Mouse (Mus musculus) intestine, embryonic 14.5 days (tissue): ENCODE results near the gene Adam17. TPM values are rescaled to one million over a fixed set of nuclear protein-coding genes. Genes with fewer than 3 reads are reported as not detected.

Experiments
- ATAC-seq: fragments of 200-750 bp; cut with Nextera tagmentation; replicated peaks from 2 replicates; pipeline ENCODE4 v1.8.0; 2017; ENCODE audit warnings: low read depth, moderate number of reproducible peaks, moderate TSS enrichment, moderate library complexity; ENCODE audit not compliant: low FRiP score, low TSS enrichment
- DNase-seq: peaks from one replicate; pipeline ENCODE4 v3.0.0-alpha.2; 2018; ENCODE audit warnings: low spot score
- H3K27ac ChIP-seq: fragments of 300-500 bp; sonication (generic); 2 replicates; pipeline ENCODE4 v1.5.1; 2014; ENCODE audit warnings: low read depth, mild to moderate bottlenecking, control low read depth
- H3K27me3 ChIP-seq: fragments of 300-500 bp; sonication (generic); replicated peaks from 2 replicates; pipeline ENCODE4 v1.6.1; 2014; ENCODE audit warnings: low read length, control low read depth; ENCODE audit not compliant: control insufficient read depth, insufficient read depth
- H3K36me3 ChIP-seq: fragments of 300-500 bp; sonication (generic); 2 replicates; pipeline ENCODE4 v1.6.1; 2014; ENCODE audit warnings: low read length, control low read depth; ENCODE audit not compliant: control insufficient read depth, insufficient read depth
- H3K4me1 ChIP-seq: fragments of 300-500 bp; sonication (generic); replicated peaks from 2 replicates; pipeline ENCODE4 v1.6.1; 2014; ENCODE audit warnings: low read length, control low read depth, mixed read lengths; ENCODE audit not compliant: control insufficient read depth, insufficient read depth
- H3K4me2 ChIP-seq: fragments of 300-500 bp; sonication (generic); 2 replicates; pipeline ENCODE4 v1.6.1; 2014; ENCODE audit warnings: low read length
- H3K4me3 ChIP-seq: fragments of 300-500 bp; sonication (generic); 2 replicates; pipeline ENCODE4 v1.5.1; 2014; ENCODE audit warnings: low read depth, low read length, control low read depth, mixed read lengths
- H3K9ac ChIP-seq: fragments of 300-500 bp; sonication (generic); 2 replicates; pipeline ENCODE4 v1.6.1; 2014; ENCODE audit warnings: mild to moderate bottlenecking, low read length
- H3K9me3 ChIP-seq: fragments of 300-500 bp; sonication (generic); 2 replicates; pipeline ENCODE4 v1.6.1; 2016; ENCODE audit warnings: low read length, control low read depth; ENCODE audit not compliant: control insufficient read depth
- WGBS: fragments of 180-500 bp; shearing (Covaris S2); extraction: QIAGEN DNeasy Blood & Tissue Kit; methylation state at CpG from one replicate; pipeline ENCODE4 v1.1.7; 2014; 5-methylcytosine and 5-hydroxymethylcytosine counted together
- polyA plus RNA-seq: library from polyadenylated mRNA; unstranded; fragments of >200 nt; fragmentation: Nextera tagmentation; extraction: Ambion mirVana; gene quantifications from 2 replicates; pipeline ENCODE4 v1.2.1, GENCODE M21; 2014

The Adam17 gene
- polyA plus RNA-seq, 1 experiment from 2014 or later, result 33.3 TPM

DNA sequence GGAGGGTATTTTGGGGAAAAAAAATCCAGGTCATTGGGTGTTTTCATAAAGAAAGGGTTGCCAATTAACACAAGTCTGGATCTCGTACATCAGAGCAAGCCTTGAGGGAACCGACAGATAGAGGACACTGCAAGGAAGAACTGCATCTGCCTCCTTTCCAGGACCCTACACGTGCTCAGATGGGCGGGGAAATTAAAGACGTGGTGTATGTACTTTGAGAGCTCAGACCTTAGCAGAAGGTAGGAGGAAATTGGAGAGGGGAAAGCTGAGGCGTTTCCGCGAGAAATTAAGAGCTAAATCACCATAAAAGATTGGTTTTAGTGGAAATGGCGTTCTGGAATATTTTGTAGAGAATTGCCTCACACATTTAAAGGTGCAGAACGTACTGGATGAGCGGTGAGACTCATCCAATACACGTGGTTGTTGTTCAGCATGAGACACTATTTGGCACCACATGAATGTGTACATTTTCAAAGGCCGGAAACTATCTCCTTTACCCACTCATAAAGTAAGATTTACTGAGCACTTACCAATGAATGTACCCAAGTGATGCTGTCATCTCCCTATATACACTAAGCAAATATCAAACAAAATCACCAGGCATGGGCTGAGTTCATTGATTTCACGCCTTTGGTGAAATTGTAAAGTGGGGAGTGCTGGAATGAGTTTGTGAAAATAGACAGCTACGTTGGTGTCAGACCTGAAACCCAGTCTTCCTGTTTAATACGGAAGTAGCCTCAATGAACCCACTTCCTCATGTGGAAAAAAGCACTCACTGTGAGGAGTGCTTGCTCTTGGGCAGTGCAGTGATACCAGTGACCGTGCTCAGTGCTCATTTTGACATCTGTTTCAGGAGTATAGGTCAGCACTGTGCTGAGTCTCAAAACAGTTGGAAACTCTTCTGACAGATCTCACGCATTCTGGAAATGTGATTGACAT lies 86.5 kb downstream of the Adam17 start:
- Histone ChIP-seq H3K27me3 (no peaks in the 10 kb centered on the region), H3K9me3 (no peaks in the 10 kb centered on the region), H3K9ac (peak overlapping the region; percentile 89), H3K4me2 (peak overlapping the region; percentile 82), H3K4me3 (peak overlapping the region; percentile 95), H3K27ac (peak overlapping the region; percentile 85), H3K36me3 (peaks cover 23% of the 10 kb centered on the region), H3K4me1 (peaks cover 12% of the 10 kb centered on the region)
- WGBS, result 33% methylated on average over 18 of the region's 18 CpGs
- DNase-seq (no peak), ATAC-seq (peak; percentile 49)

DNA sequence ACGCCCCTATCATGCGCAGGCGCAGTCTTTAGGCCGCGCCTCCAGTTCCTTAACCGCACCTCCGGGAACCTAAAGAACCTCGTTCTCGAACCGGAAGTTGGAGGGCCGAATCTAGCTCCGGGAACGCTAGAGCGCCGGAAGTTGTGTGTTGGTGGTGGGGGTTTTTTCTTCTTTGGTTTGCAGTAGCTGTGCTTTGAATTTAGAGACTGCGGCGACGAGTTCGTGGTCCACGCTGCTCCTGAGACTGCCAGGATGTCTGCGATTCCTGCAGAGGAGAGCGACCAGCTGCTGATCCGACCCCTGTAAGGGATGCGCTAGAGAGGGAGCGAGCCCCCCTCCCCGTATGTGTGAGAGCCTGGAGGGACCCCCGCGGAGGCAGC lies 87.2 kb downstream of the Adam17 start, which contains the start of gene Itgb1bp1:
Gene Itgb1bp1, minus strand, starts transcription at position 42 of the 380 bp plus-strand sequence.
- H3K4me2 ChIP-seq, result peak within 1 kb of the TSS; percentile 82
- H3K9me3 ChIP-seq, result no peaks in the 10 kb centered on the region
- WGBS, result under 1% methylated on average over 28 of the region's 28 CpGs
- H3K36me3 ChIP-seq, result peaks cover 16% of the 10 kb centered on the region
- H3K27ac ChIP-seq, result peak within 1 kb of the TSS; percentile 85
- peak within 1 kb of the TSS; percentile 89 for H3K9ac ChIP-seq
- peaks cover 12% of the 10 kb centered on the region for H3K4me1 ChIP-seq
- H3K27me3 ChIP-seq, result no peaks in the 10 kb centered on the region
- ATAC-seq (peak; percentile 96), DNase-seq (peak; percentile 97)
- H3K4me3 ChIP-seq, result peak within 1 kb of the TSS; percentile 95

DNA sequence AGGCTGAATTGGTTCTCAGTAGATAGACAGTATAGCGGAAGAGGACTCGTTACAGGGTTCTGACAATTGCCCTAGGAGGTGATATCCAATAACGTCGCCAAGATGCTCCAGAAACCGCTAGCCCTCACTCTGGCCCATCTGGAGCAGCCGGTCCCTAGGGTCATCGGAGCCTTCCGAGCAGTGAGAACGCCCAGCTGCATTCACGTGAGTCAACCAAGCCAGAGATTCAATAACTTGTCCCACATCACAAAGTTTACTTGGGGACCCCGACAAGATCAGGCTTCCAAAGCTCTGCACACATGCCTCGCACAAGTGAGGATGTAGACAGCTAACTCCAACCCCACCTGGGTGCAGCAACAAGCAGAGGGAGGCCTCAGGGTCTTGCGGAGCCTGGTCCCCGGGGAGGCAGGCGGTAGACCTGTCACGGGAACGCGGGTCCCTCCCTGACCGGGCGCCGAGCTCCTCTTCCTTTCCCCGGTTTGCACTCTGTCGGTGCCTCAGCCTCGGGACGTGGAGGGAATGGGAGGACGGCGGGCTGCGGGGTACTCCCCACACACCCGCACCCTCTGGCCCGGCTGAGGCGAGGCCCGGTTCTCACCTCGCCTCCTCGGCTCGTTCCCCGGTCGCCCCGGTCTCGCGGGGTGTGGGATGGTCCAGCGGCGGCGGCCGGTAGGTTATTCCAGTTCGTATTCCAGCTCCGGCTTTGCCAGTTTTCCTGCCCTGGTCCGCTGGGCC lies 87.8 kb downstream of the Adam17 start:
- WGBS, result under 1% methylated on average over 36 of the region's 47 CpGs
- Histone ChIP-seq H3K9ac (peak overlapping the region; percentile 89), H3K4me1 (peaks cover 12% of the 10 kb centered on the region), H3K9me3 (no peaks in the 10 kb centered on the region), H3K36me3 (peaks cover 11% of the 10 kb centered on the region), H3K27ac (peak overlapping the region; percentile 67; the same call in 1 of the 2 replicates), H3K27me3 (no peaks in the 10 kb centered on the region), H3K4me2 (peak overlapping the region; percentile 81), H3K4me3 (peak overlapping the region; percentile 95)
- no peak for DNase-seq
- ATAC-seq, result peak; percentile 81

DNA sequence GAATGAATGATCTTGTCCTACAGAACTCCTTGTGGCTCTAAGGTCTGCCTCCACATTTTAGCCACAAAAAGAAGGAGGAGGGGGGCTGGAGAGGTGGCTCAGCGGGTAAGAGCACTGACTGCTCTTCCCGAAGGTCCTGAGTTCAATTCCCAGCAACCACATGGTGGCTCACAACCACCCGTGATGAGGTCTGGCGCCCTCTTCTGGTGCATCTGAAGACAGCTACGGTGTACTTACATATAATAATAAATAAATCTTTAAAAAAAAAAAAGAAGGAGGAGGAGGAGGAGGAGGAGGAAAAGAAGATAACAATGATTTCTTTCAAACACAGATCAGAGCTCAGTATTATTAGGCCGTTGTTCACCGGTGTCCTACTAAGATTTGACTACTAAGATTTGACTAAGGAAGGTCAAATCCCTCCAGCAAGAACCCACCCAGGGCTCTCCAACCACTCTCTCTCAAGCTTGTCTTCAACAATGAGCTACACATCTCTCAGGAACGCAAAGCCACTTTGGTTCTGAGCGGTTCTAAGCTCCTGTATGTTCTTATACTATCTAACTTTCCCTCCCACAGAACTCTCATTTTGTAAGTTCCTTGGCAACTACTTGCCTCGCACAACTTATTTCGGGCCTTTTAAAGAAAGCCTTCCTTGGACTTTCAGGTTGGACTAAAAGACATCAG lies 88.5 kb downstream of the Adam17 start, which contains the start of gene Cpsf3:
Gene Cpsf3, plus strand, starts transcription at position 631 of the 681 bp plus-strand sequence.
- no peak for DNase-seq
- Histone ChIP-seq H3K9ac (peak within 1 kb of the TSS; percentile 89), H3K4me3 (peak within 1 kb of the TSS; percentile 95), H3K27ac (peak within 1 kb of the TSS; percentile 85), H3K4me2 (peak within 1 kb of the TSS; percentile 82), H3K27me3 (no peaks in the 10 kb centered on the region), H3K36me3 (0 out of 2 replicates have a peak, but pooled peaks cover 4% of the 10 kb centered on the region), H3K9me3 (no peaks in the 10 kb centered on the region), H3K4me1 (peaks cover 12% of the 10 kb centered on the region)
- ATAC-seq, result no peak
- WGBS, result 57% methylated on average over 11 of the region's 11 CpGs

DNA sequence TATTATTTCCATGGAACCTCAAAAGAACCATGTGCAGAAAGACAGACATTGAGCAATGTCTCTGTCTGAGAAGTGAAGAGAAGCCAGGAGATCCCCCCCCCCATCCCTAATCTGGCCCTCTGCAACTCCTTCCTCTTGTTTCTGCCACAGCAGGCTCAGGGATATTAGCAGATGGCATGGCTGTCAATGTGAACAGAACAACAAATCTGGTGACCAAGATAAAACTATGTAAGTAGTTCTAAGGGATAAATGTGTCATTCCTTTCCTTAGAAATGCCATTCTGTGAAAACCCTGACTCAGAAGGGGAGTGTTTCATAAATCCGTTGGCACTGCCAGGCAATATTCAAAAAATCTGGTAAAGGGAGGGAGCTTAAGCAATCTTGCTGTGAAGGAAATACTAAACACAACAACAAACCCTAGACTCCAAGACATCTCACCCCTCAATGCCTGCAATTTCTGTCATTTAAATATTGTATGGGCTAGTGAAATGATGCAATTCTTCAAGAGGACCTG lies 96.0 kb downstream of the Adam17 start:
- Histone ChIP-seq H3K4me1 (no peaks in the 10 kb centered on the region), H3K27me3 (no peaks in the 10 kb centered on the region), H3K27ac (no peak overlapping the region), H3K36me3 (peaks cover 21% of the 10 kb centered on the region; the same call in 1 of the 2 replicates), H3K4me2 (no peak overlapping the region), H3K9ac (no peak overlapping the region), H3K9me3 (no peaks in the 10 kb centered on the region), H3K4me3 (no peak overlapping the region)
- ATAC-seq, result no peak
- WGBS, result 88% methylated on average over 1 of the region's 1 CpGs
- no peak for DNase-seq

DNA sequence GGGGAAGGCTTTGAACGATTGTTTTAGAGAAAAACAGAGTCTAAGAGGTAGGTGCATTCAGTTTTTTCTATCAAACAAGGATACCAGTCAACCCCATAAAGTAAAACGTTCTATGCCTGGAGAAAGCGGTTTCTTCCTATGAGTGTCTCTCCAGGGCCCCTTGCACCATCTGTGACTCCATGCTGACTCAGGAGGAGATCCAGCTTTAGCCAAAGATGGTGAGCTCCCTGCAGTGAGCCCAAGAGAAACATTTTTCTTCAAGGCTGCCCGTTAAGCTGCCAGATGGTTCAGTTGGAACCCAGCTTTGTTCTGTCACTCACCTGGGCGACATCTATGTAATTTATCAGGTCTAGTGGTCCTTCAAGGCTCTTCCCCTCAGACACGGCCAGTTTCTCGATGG lies 99.0 kb downstream of the Adam17 start:
- Histone ChIP-seq H3K4me2 (no peak overlapping the region), H3K9me3 (no peaks in the 10 kb centered on the region), H3K27me3 (no peaks in the 10 kb centered on the region), H3K4me3 (no peak overlapping the region), H3K36me3 (peaks cover 48% of the 10 kb centered on the region), H3K4me1 (no peaks in the 10 kb centered on the region), H3K9ac (no peak overlapping the region), H3K27ac (no peak overlapping the region)
- DNase-seq, result no peak
- WGBS, result 86% methylated on average over 7 of the region's 7 CpGs
- no peak for ATAC-seq
